Mouse (Mus musculus): Measurements from ENCODE around the gene Pde5a. TPM values are rescaled to one million over a fixed set of nuclear protein-coding genes. Genes with fewer than 3 reads are reported as not detected.

Gene Pde5a
- total RNA-seq, 2 experiments from 2014 or later, result 17.6 to 17.7 TPM

DNA sequence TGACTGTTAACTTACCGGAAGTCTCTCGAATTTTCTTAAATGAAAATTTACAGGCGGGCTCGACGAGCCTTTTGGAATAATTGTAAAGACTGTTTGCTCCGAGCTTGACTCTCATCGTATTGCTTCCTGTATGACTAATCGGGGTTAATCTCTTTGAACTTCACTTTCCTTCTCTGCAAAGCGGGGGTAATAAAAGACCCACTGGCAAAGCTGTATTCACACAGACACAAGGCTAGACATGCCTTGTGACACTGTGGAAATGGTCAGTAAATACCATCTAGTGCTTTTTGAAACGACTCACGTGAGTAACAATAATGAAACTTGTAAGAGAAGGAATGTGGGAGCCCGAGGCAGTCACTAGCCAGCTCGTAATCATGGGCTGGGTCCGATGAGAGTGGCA lies 35.0 kb downstream of the Pde5a start:
- no peak for DNase-seq (ENCODE audit: low spot score in 2 of 2)

DNA sequence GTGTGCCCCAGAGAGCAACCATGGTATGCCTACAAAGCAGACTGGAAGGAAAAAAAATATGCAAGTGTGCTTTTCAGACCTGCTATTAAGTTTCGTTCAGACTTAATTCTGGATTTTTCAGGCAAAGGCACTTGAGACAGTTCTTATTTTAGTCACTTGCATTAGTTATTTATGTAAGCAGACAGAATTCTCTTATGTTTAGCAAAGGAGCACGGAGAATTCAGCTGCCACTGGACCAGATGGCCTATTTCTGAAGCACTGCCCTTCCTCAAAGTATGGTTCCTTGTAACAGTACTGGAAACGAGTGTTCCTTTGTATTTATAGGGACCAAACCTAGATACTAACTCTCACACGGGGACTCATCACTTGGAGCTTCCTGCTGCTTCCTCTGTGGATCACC lies 38.2 kb downstream of the Pde5a start:
- peak in 1 of 2 experiments; percentile 16 for DNase-seq (ENCODE audit: low spot score in 2 of 2)

DNA sequence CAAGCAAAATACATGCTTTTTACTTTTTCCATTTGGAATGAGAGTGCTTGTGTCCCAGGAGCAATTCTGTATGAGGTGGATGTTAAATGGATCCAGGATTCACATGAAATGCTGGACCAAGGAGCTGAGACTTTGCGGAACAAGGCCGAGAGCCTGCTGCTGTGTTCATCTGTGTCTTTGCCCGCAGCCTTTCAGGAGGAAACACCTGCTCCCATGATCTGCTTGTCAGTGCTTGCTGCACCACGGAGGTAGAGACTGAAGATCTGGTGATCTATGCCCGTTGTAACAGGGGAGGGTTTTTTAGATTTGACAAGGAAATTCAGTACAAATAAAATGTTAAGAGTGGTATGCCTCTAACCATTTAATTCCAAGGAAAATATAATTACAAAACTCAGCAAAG lies 39.1 kb downstream of the Pde5a start:
- no peak for DNase-seq (ENCODE audit: low spot score in 2 of 2)

DNA sequence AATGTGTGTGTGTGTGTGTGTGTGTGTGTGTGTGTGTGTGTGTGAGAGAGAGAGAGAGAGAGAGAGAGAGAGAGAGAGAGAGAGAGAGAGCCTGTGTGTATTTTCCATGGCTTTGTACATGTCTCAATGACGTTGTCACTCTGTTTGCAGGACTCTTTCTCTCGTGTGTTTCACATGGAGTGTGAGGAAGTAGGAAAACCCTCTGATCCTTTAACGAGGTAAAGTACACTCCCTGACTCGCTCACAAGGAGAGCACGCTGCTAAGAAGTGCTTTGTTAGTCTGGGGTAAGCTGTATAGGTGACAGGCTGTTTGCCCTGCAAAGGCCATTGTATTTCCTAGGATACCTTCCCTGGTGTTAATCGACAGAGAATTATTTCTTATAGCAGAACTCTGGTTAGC lies 52.7 kb downstream of the Pde5a start:
- DNase-seq (ENCODE audit: low spot score in 2 of 2), result no peak

DNA sequence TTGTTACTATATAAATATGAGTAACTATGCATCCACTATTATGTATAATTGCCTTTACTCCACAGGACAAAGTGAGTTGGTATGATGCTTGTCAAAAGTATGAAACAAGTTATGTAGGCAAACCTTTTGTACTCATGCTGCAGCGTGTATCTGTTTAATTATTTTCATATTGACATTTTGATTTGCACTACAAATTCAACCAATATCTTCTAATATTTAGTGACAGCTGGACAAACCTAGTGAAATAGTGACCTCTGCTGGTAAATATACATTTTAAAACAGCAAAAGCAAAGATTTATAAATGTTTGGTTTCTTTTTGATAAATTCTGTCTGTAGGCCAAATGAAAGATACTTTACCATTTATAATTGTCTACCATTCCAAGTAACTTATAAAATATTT lies 55.5 kb downstream of the Pde5a start:
- no peak for DNase-seq (ENCODE audit: low spot score in 2 of 2)

DNA sequence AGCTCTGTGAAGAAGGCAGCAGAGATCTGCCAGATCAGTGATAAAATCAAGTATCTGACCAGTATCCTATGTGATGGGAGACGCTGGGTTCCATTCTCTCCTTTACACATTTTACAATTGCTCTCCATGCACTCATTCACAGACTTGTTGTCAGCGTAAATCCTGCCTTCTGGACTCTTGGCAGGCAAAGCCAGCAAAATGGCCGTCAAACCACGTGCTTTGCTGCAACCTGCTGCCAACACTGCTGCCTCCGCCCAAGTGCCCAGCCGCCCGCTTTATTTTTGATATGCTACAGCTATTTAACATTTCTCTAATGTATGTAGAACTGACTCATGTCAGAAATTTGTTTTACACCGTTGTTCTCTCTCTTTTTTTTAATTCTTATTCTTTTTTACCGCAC lies 59.6 kb downstream of the Pde5a start:
- DNase-seq (ENCODE audit: low spot score in 2 of 2), result peak; percentile 61 to 75

DNA sequence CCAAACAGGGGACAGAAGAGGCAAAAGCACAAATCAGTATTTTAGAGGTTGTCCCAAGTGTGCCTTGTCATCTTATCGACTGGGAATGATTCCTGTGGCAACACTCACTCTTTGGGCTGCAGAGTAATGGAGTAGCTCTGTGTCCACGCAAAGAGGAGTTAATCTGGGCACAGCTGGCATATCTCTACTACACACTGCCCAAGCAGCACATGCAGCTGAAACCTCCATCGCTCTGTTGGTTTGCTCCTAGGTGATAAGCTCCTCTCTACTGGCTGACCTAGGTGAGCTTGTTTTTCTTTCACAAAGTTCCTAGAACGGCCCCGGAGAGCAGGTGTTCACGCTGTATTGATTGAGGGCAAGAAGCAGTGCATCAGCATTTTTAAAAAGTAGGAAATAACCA lies 60.8 kb downstream of the Pde5a start:
- DNase-seq (ENCODE audit: low spot score in 2 of 2), result no peak

DNA sequence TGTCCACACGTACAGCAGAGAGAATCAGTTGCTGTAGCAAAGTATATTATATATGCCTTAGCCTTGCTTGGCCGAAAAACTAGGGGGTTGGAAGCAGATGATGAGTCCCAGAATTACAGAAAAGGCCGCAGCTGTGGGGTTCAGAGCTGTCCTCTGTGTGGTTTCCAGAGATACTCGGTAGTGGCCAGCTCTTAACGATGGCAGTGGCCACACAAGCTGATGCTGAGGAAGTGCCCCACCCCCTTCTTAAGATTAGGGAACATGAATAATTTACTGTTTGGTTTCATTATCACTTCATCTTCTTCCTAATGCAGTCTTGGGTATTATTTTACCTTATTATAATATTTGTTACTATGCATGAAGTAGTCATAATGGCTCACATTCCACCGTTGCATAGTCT lies 71.3 kb downstream of the Pde5a start:
- no peak for DNase-seq (ENCODE audit: low spot score in 2 of 2)

DNA sequence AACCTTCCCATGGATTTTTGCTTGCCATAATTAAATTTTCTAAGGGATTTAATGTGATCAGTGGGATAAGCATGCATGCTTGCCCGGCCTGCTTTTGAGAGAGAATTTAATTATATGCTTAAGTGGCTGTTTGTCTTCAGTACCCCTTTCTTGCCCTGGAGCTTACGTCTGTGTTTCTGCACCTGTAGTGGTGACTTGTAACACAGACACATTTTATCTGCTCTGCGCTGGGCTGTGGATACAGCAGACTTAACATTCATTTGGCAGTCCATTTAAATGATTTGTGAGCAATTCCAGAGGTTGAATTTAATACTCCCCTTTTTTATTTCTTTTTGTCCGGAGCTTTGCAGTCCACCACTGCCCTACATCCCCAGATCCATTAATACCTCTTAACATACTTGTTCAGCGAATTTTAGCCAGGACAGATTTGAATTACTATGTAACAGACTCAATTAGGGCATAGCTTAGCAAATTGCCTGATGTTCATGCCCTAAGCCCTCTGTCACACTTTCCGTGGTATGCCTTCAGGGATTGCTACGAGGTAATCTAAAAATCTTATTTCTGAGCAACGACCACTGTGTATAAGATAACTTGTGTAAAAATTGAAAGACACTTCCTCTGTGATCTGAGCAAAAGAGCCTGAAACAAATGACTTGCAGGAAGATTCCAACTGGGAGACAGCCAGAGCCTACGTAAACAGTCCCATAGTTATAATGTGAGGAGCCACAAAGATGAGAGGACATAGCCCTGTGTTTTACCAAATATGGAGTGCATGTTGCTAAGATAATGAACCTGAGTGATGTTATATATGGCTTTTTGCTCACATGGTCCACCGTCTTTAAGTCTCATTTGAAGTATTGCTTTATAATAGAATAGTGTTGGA lies 72.0 kb downstream of the Pde5a start:
- no peak for DNase-seq (ENCODE audit: low spot score in 2 of 2)

DNA sequence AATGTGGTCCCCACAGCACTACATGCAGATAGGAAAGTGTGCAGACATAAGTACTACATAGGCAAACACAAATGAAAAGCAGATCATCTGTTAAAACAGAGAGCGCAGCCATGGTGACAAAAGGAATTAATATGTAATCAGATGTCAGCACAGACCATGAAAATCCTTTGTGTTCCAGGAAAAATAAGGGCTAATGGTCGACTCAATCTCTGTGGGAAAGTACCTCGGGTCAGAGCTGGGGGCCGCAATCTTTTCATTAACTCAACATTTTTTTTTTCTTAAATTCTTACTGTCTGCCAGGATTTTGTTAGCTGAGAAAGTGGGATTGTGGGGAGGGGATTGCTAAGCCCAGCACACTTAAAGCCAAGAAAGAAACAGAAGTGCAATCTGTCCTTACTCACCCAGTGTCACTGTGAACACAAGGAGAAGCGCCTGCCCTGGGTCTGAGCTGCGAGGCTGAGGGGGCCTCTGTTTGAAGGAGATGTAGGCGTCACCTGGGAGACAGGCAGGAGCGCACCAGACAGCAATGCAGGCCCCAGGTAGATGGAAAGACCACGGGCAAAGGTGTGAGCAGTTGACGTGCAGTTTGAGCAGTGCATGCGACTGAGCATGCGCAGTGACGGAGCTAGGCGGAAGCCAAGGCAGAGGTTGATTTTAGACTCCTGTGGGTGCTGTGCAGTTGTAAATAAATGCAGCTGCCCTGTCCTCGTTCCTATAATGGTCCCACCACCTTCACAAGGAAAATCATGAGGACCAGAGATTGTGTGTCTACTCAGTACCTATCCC lies 72.9 kb downstream of the Pde5a start:
- no peak for DNase-seq (ENCODE audit: low spot score in 2 of 2)

DNA sequence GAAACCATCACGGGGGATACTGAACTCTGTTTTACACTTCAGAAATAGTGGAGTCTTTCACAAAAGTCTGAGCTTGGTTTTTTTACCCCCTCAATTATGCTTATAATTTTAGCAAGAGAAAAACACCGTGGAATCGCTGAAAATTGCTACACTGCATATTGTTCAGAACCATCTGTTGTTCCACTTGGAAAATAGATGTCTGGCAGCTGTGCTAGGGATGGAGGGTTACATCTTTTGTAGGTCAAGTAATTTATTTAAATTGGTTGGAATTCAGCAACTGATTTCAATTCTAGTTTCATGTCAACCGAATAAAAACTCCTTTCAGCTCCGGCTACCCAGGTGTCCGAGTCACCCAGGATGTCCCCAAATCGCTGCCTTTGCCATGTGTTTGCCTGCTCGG lies 78.6 kb downstream of the Pde5a start:
- DNase-seq (ENCODE audit: low spot score in 2 of 2), result peak; percentile 24 to 78

DNA sequence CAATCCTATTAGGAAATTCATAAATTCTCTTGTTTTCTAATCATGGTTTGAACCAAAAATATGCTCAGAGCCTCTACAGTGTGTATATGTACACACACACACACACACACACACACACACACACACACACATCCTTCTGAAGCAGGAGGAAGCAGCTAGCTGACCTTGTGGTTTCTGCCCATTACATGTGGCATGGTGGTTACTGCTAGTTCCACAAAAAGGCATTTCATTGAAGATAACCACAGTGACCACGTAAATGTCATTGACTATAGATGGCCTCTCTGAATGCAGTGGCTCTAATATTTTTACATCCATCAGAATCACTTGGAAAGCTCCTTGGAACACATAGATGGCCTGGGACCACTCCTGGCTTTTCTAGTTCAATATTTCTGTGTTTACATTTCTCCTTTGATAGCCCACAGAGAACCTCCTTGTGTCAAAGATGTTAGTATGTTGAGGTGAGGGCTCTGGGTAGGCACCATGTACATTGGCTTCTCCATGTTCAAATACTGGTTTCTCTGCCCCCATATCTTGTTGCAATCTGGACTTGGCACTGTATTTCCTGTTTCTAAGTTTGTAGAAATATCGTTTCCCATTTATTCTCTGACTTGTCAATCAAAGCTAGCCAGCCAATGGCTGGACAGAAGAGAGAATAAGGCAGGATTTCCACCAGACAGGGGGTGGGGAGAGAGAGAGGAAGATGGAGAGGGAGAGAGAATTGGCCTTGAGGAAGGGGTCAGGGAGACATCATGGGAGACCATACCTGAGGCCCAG lies 81.5 kb downstream of the Pde5a start:
- no peak for DNase-seq (ENCODE audit: low spot score in 2 of 2)

DNA sequence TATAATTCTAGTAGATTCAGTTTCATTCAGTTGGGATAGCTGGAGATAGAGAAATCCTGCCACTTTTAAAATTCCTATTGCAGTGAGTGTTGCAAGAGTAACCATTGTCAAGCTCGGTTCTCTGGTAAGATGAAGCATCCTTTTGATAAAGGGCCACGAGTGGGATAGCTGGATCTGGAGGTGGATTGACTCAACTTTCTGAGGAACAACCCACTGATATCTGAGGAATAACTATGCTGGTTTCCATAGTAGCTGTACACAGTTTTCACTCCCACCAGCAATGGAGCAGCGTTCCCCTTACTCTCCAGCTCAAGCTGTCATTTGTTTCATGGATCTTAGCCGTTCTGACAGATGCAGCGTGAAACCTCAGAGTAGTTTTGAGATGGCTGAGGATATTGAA lies 82.2 kb downstream of the Pde5a start:
- DNase-seq (ENCODE audit: low spot score in 2 of 2), result no peak

DNA sequence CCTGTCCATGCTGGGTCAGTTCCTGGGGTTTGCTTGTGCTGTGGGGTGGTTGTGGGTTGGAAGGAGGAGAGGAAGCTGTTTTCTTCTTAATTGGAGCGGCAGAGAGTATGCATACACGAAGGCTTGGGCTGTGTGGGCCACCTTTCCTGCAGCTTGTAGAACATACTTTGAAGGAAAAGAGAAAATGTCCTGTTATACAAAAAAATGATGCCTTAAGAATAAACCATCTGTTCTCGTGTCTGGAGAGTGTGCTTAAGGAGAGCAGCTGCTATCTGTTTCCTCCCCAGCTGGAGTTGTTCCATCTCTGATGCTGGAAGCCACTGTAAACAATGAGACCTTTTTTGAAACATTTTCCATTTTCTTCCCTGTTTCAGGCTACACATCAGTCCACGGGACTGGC lies 85.8 kb downstream of the Pde5a start:
- peak; percentile 28 to 54 for DNase-seq (ENCODE audit: low spot score in 2 of 2)

DNA sequence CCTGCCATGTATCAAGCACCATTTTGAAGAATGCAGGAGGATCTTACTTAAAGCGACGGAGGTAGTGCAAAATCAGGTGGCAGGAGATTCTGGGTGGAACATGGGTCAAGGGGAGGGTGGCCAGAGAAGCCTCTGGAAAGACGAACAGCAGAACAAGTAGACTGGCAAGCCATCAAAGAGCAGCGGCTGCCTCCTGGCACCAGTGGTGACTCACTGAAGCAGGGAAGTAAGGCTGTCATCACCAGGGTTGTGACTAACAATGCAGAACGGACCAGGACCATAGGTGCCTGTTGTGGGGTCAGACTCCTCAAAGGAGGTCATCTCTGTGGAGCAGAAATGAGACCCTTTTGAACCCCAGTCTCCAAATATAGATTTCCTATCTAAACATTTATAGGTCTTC lies 89.5 kb downstream of the Pde5a start:
- DNase-seq (ENCODE audit: low spot score in 2 of 2), result no peak

DNA sequence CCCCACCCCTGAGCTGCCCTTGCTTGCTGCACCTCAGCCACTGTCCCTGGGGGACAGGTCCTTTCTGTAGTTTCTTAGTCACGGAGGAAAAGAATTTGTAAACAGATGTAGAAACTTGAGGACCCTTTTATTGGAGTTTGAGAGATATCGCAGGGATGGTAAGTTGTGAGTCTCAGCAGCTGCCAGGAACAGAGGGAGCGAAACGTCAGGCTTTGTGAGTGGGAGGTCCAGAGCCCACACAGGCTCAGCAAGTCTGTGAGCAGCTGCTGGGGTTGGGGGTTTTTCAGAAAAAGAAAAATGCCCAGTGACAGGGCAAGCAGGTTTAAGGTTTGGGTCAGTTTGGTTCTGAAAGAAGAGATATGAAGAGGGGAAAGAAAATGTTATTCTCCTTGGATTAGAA lies 92.0 kb downstream of the Pde5a start:
- DNase-seq (ENCODE audit: low spot score in 2 of 2), result no peak

DNA sequence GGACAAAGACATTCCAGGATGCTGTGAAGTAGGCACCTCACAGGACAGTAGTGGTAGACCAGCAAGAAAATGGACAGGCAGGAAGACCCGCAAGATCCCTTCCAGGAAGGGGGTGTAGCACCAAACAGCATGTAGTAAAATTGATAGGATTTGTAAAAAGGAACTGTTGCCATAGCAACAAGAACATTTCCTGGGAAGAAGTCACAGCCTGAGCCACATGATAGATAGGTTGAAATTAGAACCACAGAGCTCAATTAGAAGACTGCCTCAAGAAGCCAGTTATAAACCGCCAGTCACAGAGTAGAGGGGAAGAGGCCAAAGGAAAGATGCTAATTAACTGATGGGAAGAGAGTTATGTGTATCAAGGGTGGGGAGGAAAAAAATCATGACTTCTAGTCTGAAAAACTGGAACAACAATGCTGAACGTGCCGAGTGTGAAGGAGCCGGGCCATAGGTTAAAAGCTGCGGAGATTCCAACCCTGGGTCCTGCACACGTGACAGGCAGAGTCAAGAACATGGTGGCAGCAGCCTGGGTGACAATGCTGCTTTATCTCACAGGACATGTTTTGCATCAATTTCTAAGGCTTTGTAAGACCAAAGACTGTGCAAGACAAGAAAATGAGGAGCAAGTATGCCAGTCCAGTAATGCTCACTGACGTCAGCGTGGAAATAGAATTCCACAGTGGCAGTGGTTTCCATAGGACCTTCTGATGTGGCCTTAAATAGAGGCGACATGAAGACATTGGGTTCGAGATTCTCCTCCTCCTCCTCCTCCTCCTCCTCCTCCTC lies 99.7 kb downstream of the Pde5a start:
- DNase-seq (ENCODE audit: low spot score in 2 of 2), result peak in 1 of 2 experiments; percentile 29

DNA sequence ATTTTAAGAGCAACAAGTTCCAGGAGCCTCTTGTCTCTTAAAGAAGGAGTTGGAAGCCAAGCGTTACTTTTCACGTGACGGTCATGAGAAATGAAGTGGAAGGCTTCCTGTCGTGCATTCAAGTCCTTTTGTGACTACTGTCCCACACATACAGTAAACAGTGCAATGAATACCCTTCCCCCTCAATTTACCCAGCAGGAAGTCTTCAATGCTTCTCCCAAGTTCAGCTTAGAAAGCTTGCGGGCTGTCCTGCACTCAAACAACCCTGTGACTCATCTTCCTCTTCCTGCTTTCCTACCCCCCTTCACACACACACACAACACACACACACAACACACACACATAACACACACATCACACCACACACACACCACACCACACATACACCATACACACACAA lies 105.8 kb downstream of the Pde5a start:
- no peak for DNase-seq (ENCODE audit: low spot score in 2 of 2)

DNA sequence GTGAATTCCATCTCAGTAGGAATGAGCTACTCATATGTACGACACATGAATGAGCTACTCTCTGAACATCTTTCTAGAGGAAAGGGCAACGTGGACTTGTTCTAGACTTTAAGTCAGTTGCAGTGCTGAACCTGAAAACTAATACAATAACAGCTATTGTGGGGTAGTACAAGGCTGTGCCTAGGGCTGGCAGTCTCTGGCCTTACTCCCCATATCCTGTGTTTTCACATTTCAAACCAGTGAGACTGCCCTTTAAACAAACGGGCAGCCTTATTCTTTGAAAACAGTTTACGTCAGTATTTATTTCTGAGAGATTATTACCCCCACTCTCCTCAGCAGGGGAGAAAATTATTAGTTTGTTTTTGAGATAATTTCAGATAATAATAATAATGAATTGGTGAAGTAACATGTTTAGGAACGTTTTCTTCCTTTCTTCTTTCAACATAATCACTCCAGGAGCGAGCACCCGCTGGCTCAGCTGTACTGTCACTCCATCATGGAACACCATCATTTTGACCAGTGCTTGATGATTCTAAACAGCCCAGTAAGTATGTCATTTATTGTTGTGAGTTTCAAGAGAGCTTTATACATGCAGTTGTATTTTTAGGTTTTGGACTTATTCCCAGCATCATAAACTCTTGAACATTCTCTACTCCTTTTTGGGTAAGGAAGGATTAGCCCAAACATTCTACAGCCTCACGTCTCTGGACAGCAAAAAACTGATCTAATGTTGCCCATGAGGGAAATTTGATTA lies 106.5 kb downstream of the Pde5a start:
- no peak for DNase-seq (ENCODE audit: low spot score in 2 of 2)

DNA sequence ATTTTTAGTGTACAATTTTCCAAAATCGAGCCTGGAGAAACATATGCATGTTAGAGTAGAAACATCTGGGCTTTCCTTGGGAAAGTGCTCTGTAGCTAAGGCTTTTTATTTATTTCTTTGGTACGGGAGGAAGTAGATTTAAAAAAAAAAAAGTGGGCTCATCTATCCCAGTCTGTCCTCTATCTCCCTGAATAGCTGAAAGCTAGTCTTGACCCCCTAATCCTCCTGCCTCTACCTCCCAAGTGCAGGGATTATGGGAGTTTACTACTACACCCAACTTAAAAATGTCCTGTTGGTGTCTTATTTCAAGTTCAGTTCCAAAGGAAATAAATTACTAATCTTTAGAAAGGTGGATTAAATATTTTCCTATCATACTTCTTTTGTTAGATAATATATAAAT lies 108.9 kb downstream of the Pde5a start:
- DNase-seq (ENCODE audit: low spot score in 2 of 2), result no peak
